Mouse (Mus musculus) C2C12 (cell line): ENCODE data around the gene Cep152.

Experiments
- CTCF ChIP-seq: IDR thresholded peaks from one replicate; pipeline ENCODE4 v1.5.1; 2011; ENCODE audit not compliant: control insufficient read depth, insufficient read depth, insufficient read length
- USF1 ChIP-seq: IDR thresholded peaks from one replicate; pipeline ENCODE4 v1.6.1; 2011; ENCODE audit warnings: low read depth, mild to moderate bottlenecking, control low read depth, moderate library complexity

- no peak for TF ChIP-seq CTCF
- no peak for TF ChIP-seq USF1
Observed at GRCm38 (mm10) chr2:125624127-125624685, 707 bp downstream of the Cep152 start.
